Mouse (Mus musculus) midbrain, postnatal 0 days (tissue): Measurements from ENCODE around the gene Leprot. TPM values are rescaled to one million over a fixed set of nuclear protein-coding genes. Genes with fewer than 3 reads are reported as not detected.

Experiments
- ATAC-seq: fragments of 200-750 bp; cut with Nextera tagmentation; 2 replicates; pipeline ENCODE4 v1.8.0; 2017; ENCODE audit warnings: moderate number of reproducible peaks, mild to moderate bottlenecking, moderate TSS enrichment, moderate library complexity; ENCODE audit not compliant: low FRiP score
- DNase-seq: peaks from one replicate; pipeline ENCODE4 v3.0.0-alpha.2; 2015; ENCODE audit warnings: low spot score
- H3K27ac ChIP-seq: fragments of 300-500 bp; sonication (generic); 2 replicates; pipeline ENCODE4 v1.5.1; 2014; ENCODE audit warnings: low read depth, mild to moderate bottlenecking, low read length, mixed read lengths
- H3K27me3 ChIP-seq: fragments of 300-500 bp; sonication (generic); 2 replicates; pipeline ENCODE4 v1.6.1; 2014; ENCODE audit warnings: low read length, control low read depth, mixed read lengths; ENCODE audit not compliant: insufficient read depth
- H3K36me3 ChIP-seq: fragments of 300-500 bp; sonication (generic); 2 replicates; pipeline ENCODE4 v1.6.1; 2014; ENCODE audit warnings: low read length, control low read depth, mixed read lengths; ENCODE audit not compliant: insufficient read depth
- H3K4me1 ChIP-seq: fragments of 300-500 bp; sonication (generic); 2 replicates; pipeline ENCODE4 v1.6.1; 2014; ENCODE audit warnings: mild to moderate bottlenecking, control low read depth, antibody characterized with exemption, low read length, mixed read lengths; ENCODE audit not compliant: insufficient read depth
- H3K4me2 ChIP-seq: fragments of 300-500 bp; sonication (generic); 2 replicates; pipeline ENCODE4 v1.6.1; 2014; ENCODE audit warnings: low read depth, mild to moderate bottlenecking, low read length, mixed read lengths; ENCODE audit not compliant: poor library complexity, severe bottlenecking
- H3K4me3 ChIP-seq: fragments of 300-500 bp; sonication (generic); 2 replicates; pipeline ENCODE4 v1.5.1; 2014; ENCODE audit warnings: low read depth, mild to moderate bottlenecking, low read length, moderate library complexity
- H3K9ac ChIP-seq: fragments of 300-500 bp; sonication (generic); replicated peaks from 2 replicates; pipeline ENCODE4 v1.6.1; 2014; ENCODE audit warnings: mild to moderate bottlenecking, low read length, moderate library complexity, mixed read lengths; ENCODE audit not compliant: poor library complexity, severe bottlenecking
- H3K9me3 ChIP-seq: fragments of 300-500 bp; sonication (generic); 2 replicates; pipeline ENCODE4 v1.6.1; 2016; ENCODE audit warnings: low read length, control low read depth
- CTCF ChIP-seq: IDR thresholded peaks from 2 replicates; pipeline ENCODE4 v1.5.1; 2016; ENCODE audit warnings: antibody characterized with exemption, mild to moderate bottlenecking
- WGBS: fragments of 180-500 bp; shearing (Covaris S2); extraction: QIAGEN DNeasy Blood & Tissue Kit; methylation state at CpG from one replicate; pipeline ENCODE4 v1.1.7; 2014; 5-methylcytosine and 5-hydroxymethylcytosine counted together
- polyA plus RNA-seq: library from polyadenylated mRNA; unstranded; fragments of >200 nt; fragmentation: Nextera tagmentation; extraction: Ambion mirVana; gene quantifications from 2 replicates; pipeline ENCODE4 v1.2.1, GENCODE M21; 2015
- total RNA-seq: library from RNA; depleted of rRNA; stranded (reverse); fragments of >200 nt; gene quantifications from 2 replicates; pipeline ENCODE4 v1.2.3, GENCODE M21; 2014

Gene Leprot
- total and polyA plus RNA-seq, 2 experiments from 2014 or later, result 60.2 to 90.3 TPM

- H3K4me2 ChIP-seq, result no peak overlapping the region
- no peak for TF ChIP-seq CTCF
- H3K4me3 ChIP-seq, result no peak overlapping the region
- H3K9ac ChIP-seq, result no peak overlapping the region
- H3K9me3 ChIP-seq, result no peaks in the 10 kb centered on the region
- peaks cover 4% of the 10 kb centered on the region; the same call in 1 of the 2 replicates for H3K36me3 ChIP-seq
- 93% methylated on average over 7 of the region's 7 CpGs for WGBS
- no peak for ATAC-seq
- no peak for DNase-seq
- H3K27me3 ChIP-seq, result no peaks in the 10 kb centered on the region
- no peaks in the 10 kb centered on the region for H3K4me1 ChIP-seq
- H3K27ac ChIP-seq, result no peak overlapping the region
Measured at GRCm38 (mm10) chr4:101655415-101655790, 7.9 kb downstream of the Leprot start.

- Histone ChIP-seq H3K36me3 (peaks cover 4% of the 10 kb centered on the region; the same call in 1 of the 2 replicates), H3K4me1 (no peaks in the 10 kb centered on the region), H3K27ac (no peak overlapping the region), H3K9ac (no peak overlapping the region), H3K4me2 (no peak overlapping the region), H3K4me3 (no peak overlapping the region), H3K9me3 (no peaks in the 10 kb centered on the region), H3K27me3 (no peaks in the 10 kb centered on the region)
- ATAC-seq (no peak), DNase-seq (no peak)
- WGBS, result 89% methylated on average over 15 of the region's 15 CpGs
- TF ChIP-seq CTCF, result no peak
Measured at GRCm38 (mm10) chr4:101656056-101656455, 8.5 kb downstream of the Leprot start.

GRCm38 (mm10) chr4:101656956-101657570 is 9.5 kb downstream of the Leprot start:
- WGBS, result 58% methylated on average over 6 of the region's 6 CpGs
- DNase-seq, result peak; percentile 67
- no peaks in the 10 kb centered on the region for H3K27me3 ChIP-seq
- H3K9ac ChIP-seq, result no peak overlapping the region
- no peaks in the 10 kb centered on the region for H3K4me1 ChIP-seq
- no peak for ATAC-seq
- no peaks in the 10 kb centered on the region for H3K9me3 ChIP-seq
- H3K27ac ChIP-seq, result no peak overlapping the region
- H3K4me2 ChIP-seq, result no peak overlapping the region
- peaks cover 10% of the 10 kb centered on the region; the same call in 1 of the 2 replicates for H3K36me3 ChIP-seq
- TF ChIP-seq CTCF, result peak; percentile 81
- H3K4me3 ChIP-seq, result no peak overlapping the region

- Histone ChIP-seq H3K27ac (no peak overlapping the region), H3K4me1 (no peaks in the 10 kb centered on the region), H3K27me3 (no peaks in the 10 kb centered on the region), H3K4me3 (no peak overlapping the region), H3K4me2 (no peak overlapping the region), H3K9ac (no peak overlapping the region), H3K9me3 (no peaks in the 10 kb centered on the region), H3K36me3 (0 out of 2 replicates have a peak, but pooled peaks cover 10% of the 10 kb centered on the region)
- ATAC-seq (no peak), DNase-seq (peak; percentile 38)
- WGBS, result 60% methylated on average over 9 of the region's 9 CpGs
- TF ChIP-seq CTCF, result peak; percentile 73
Measured at GRCm38 (mm10) chr4:101664160-101664750, 16.7 kb downstream of the Leprot start.

- DNase-seq, result no peak
- Histone ChIP-seq H3K27ac (no peak overlapping the region), H3K4me2 (no peak overlapping the region), H3K9ac (no peak overlapping the region), H3K9me3 (no peaks in the 10 kb centered on the region), H3K4me1 (no peaks in the 10 kb centered on the region), H3K4me3 (no peak overlapping the region), H3K36me3 (0 out of 2 replicates have a peak, but pooled peaks cover 7% of the 10 kb centered on the region), H3K27me3 (no peaks in the 10 kb centered on the region)
- WGBS, result 93% methylated on average over 4 of the region's 4 CpGs
- no peak for ATAC-seq
- no peak for TF ChIP-seq CTCF
Measured at GRCm38 (mm10) chr4:101664766-101665165, 17.2 kb downstream of the Leprot start.

- no peak for TF ChIP-seq CTCF
- H3K4me3 ChIP-seq, result no peak overlapping the region
- DNase-seq (no peak), ATAC-seq (no peak)
- H3K36me3 ChIP-seq, result no peaks in the 10 kb centered on the region
- no peaks in the 10 kb centered on the region for H3K4me1 ChIP-seq
- WGBS, result 57% methylated on average over 5 of the region's 5 CpGs
- H3K27me3 ChIP-seq, result no peaks in the 10 kb centered on the region
- H3K9ac ChIP-seq, result no peak overlapping the region
- no peaks in the 10 kb centered on the region for H3K9me3 ChIP-seq
- H3K27ac ChIP-seq, result no peak overlapping the region
- H3K4me2 ChIP-seq, result no peak overlapping the region
Measured at GRCm38 (mm10) chr4:101669161-101669560, 21.6 kb downstream of the Leprot start.
